Mouse (Mus musculus) bone marrow macrophage, adult 2 months (primary cell): ENCODE measurements around the gene Nrtn. TPM values are rescaled to one million over a fixed set of nuclear protein-coding genes. Genes with fewer than 3 reads are reported as not detected.

Source experiments
- H3K27ac ChIP-seq: 2 replicates; pipeline ENCODE4 v1.5.1; 2012; ENCODE audit warnings: low read depth, low read length; ENCODE audit not compliant: insufficient read depth
- H3K4me1 ChIP-seq: 2 replicates; pipeline ENCODE4 v1.6.1; 2012; ENCODE audit warnings: low read length; ENCODE audit not compliant: control insufficient read depth, insufficient read depth
- H3K4me3 ChIP-seq: 2 replicates; pipeline ENCODE4 v1.5.1; 2012; ENCODE audit warnings: mild to moderate bottlenecking, low read length, moderate library complexity; ENCODE audit not compliant: insufficient read depth
- CTCF ChIP-seq: IDR thresholded peaks from 2 replicates; pipeline ENCODE4 v1.5.1; 2012; ENCODE audit warnings: low read depth, mild to moderate bottlenecking, low read length, moderate library complexity
- POLR2A ChIP-seq: IDR thresholded peaks from 2 replicates; pipeline ENCODE4 v1.6.1; 2012; ENCODE audit warnings: mild to moderate bottlenecking, low read depth, low read length, borderline replicate concordance
- polyA plus RNA-seq: library from polyadenylated mRNA; stranded (reverse); fragments of >200 nt; gene quantifications from 2 replicates; pipeline ENCODE4 v1.2.4, GENCODE M21; 2012; ENCODE audit not compliant: missing spikeins, insufficient read depth, insufficient read length

The Nrtn gene
- polyA plus RNA-seq, 1 experiment: 0.55 TPM

GRCm38 (mm10) chr17:56762769-56763731, 5.7 kb upstream of the Nrtn start:
- no peak overlapping the region for H3K27ac ChIP-seq

DNA sequence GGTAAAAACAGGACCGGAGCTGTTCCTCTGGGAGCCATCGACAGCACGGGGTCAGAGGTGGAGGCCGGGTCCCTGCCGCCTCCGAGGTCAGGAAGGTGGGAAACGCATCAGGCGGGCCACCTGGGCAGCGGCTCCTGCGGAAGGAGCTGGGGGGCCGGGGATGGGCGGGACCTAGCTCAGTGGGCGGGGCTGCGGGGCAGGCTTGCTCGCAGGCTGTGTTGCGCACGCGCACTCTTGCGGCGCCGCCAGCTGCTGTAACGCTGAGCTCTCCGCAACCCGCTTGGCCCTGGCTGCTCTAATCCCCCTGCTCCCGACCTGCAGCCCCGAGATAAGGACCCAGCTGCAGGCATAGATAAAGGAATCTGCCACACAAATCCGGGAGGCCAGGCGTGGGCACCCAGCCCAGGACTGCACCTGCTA, 4.7 kb upstream of the Nrtn start:
- no peak for TF ChIP-seq POLR2A
- TF ChIP-seq CTCF: no peak
- Histone ChIP-seq H3K27ac (0 out of 2 replicates have a peak overlapping the region, but pooled peaks have one; percentile 32), H3K4me1 (peaks cover 2% of the 10 kb centered on the region; the same call in 1 of the 2 replicates), H3K4me3 (peak overlapping the region; percentile 66)

More at GRCm38 (mm10) chr17:56762769-56763731, 5.7 kb upstream of the Nrtn start:
- TF ChIP-seq CTCF: peak; percentile 26; the same call in 1 of the 2 replicates
- TF ChIP-seq POLR2A: no peak
- peaks cover 2% of the 10 kb centered on the region; the same call in 1 of the 2 replicates for H3K4me1 ChIP-seq
- H3K4me3 ChIP-seq: no peak overlapping the region

DNA sequence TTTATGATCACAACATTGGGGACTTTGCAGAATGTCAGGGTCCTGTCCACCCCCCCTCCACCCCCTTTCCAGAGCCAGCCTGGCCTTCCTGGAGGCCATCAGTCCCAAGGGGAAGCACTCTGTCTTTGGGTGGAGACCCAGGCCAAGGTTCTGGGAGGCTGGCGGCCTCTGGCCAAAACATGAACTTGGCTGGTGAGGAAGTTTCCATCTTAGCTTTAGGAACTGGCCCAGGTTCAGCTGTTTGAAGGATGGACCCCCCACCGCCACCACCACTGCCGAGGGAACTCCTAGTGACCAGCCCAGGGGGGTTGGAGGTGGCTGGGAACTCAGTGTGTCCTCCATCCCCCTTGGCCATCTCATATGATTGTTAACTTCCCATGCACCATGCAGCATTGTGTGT, 3.7 kb upstream of the Nrtn start:
- no peak overlapping the region for H3K4me3 ChIP-seq
- no peak overlapping the region for H3K27ac ChIP-seq
- peaks cover 2% of the 10 kb centered on the region; the same call in 1 of the 2 replicates for H3K4me1 ChIP-seq
- TF ChIP-seq POLR2A (no peak), CTCF (no peak)

GRCm38 (mm10) chr17:56759261-56759660, 1.9 kb upstream of the Nrtn start:
- peaks cover 2% of the 10 kb centered on the region; the same call in 1 of the 2 replicates for H3K4me1 ChIP-seq
- TF ChIP-seq CTCF (no peak), POLR2A (no peak)
- H3K4me3 ChIP-seq: no peak overlapping the region
- no peak overlapping the region for H3K27ac ChIP-seq

- Histone ChIP-seq H3K4me1 (peaks cover 2% of the 10 kb centered on the region; the same call in 1 of the 2 replicates), H3K4me3 (no peak overlapping the region), H3K27ac (no peak overlapping the region)
- TF ChIP-seq POLR2A (no peak), CTCF (peak; percentile 65)
Measured at GRCm38 (mm10) chr17:56758132-56758531, 802 bp upstream of the Nrtn start.

GRCm38 (mm10) chr17:56756703-56757399, 479 bp downstream of the Nrtn start:
- Histone ChIP-seq H3K4me3 (peak overlapping the region; percentile 50), H3K27ac (no peak overlapping the region), H3K4me1 (no peaks in the 10 kb centered on the region)
- TF ChIP-seq CTCF: peak; percentile 36; the same call in 1 of the 2 replicates
- no peak for TF ChIP-seq POLR2A

- H3K4me1 ChIP-seq: no peaks in the 10 kb centered on the region
- peak overlapping the region; percentile 37 for H3K4me3 ChIP-seq
- H3K27ac ChIP-seq: no peak overlapping the region
- TF ChIP-seq POLR2A: no peak
- no peak for TF ChIP-seq CTCF
Measured at GRCm38 (mm10) chr17:56754271-56755185, 2.8 kb downstream of the Nrtn start.

DNA sequence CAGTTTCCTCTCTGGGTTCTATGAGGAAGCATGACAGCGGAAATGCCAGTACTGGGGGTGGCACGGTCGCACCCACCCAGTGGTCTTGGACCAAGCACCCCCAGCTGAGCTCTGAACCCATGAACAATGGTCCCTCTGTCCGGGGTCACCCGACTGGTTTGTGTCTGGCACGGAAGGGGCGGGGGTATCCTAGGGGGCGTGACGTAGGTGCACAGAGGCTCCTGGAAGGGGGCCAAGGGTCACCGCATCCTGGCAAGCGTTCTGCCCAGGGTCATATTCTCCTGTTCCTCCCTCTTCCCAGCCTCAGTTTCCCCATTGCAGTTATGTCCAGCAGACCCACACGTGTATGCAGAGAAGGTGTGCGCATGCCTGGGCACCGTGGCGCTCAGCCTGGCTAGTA, 3.9 kb downstream of the Nrtn start:
- no peak overlapping the region for H3K4me3 ChIP-seq
- no peaks in the 10 kb centered on the region for H3K4me1 ChIP-seq
- TF ChIP-seq POLR2A: no peak
- TF ChIP-seq CTCF: no peak
- H3K27ac ChIP-seq: no peak overlapping the region
